Mouse (Mus musculus) ES-Bruce4 (cell line): ENCODE results near the gene Fbxl17.

Experiments used
- CTCF ChIP-seq: IDR thresholded peaks from one replicate; pipeline ENCODE4 v1.8.1; 2011; ENCODE audit warnings: low read depth, low read length
- EP300 ChIP-seq: IDR thresholded peaks from 2 replicates; pipeline ENCODE4 v1.6.1; 2011; ENCODE audit warnings: low read depth, low read length; ENCODE audit not compliant: insufficient read depth
- POLR2A ChIP-seq: IDR thresholded peaks from one replicate; pipeline ENCODE4 v1.8.1; 2011; ENCODE audit warnings: low read length; ENCODE audit not compliant: insufficient read depth

DNA sequence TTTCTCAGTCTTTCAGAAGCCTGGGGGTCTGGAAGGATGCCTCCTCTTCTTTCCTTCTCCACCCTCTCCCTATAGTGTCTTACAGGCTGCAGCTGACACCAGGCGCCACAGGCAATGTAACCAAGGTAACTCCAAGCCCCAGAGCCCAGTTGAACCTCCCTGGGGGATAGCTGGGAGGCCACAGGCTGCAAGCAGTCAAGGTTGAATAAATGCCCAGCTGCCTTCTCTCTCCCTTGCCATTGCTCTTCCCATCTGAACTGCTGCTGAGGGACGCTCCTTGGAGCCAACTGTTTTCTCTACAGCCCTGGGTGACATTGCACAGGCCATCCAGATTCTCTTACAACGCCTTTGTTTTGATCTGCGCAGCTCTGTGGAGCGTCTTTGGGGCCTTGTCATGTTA lies 491.5 kb downstream of the Fbxl17 start:
- TF ChIP-seq CTCF (no peak), POLR2A (no peak), EP300 (no peak)
